Mouse (Mus musculus) thymus, postnatal 0 days (tissue): ENCODE measurements around the gene Cox7a2. TPM values are rescaled to one million over a fixed set of nuclear protein-coding genes. Genes with fewer than 3 reads are reported as not detected.

Source experiments
- DNase-seq: peaks from one replicate; pipeline ENCODE4 v3.0.0-alpha.2; 2015; ENCODE audit warnings: low spot score
- polyA plus RNA-seq: library from polyadenylated mRNA; unstranded; fragments of >200 nt; fragmentation: Nextera tagmentation; extraction: Ambion mirVana; gene quantifications from 2 replicates; pipeline ENCODE4 v1.2.1, GENCODE M21; 2015

Gene Cox7a2
- 879 and 918 TPM in 2 replicates for polyA plus RNA-seq

- DNase-seq, result peak; percentile 97
Observed at GRCm38 (mm10) chr9:79759385-79760005, at the start of gene Cox7a2. Gene Cox7a2, minus strand, starts transcription at chr9:79759878.

- DNase-seq, result no peak
Observed at GRCm38 (mm10) chr9:79809411-79809810, 49.7 kb upstream of the Cox7a2 start.

GRCm38 (mm10) chr9:79807178-79807577, 47.5 kb upstream of the Cox7a2 start:
- DNase-seq, result no peak

GRCm38 (mm10) chr9:79806317-79807075, 46.8 kb upstream of the Cox7a2 start:
- peak; percentile 54 for DNase-seq

GRCm38 (mm10) chr9:79805426-79805825, 45.7 kb upstream of the Cox7a2 start:
- no peak for DNase-seq

- DNase-seq, result no peak
Observed at GRCm38 (mm10) chr9:79796461-79797135, 36.9 kb upstream of the Cox7a2 start.

GRCm38 (mm10) chr9:79795076-79795475, 35.4 kb upstream of the Cox7a2 start:
- peak; percentile 50 for DNase-seq

GRCm38 (mm10) chr9:79792841-79793835, 33.5 kb upstream of the Cox7a2 start, which contains the start of gene Tmem30a:
Gene Tmem30a, minus strand, starts transcription at chr9:79793507.
- DNase-seq, result peak; percentile 95

GRCm38 (mm10) chr9:79785794-79786085, 26.1 kb upstream of the Cox7a2 start:
- DNase-seq, result no peak

- no peak for DNase-seq
Observed at GRCm38 (mm10) chr9:79784934-79785793, 25.5 kb upstream of the Cox7a2 start.

- DNase-seq, result no peak
Observed at GRCm38 (mm10) chr9:79784439-79784838, 24.8 kb upstream of the Cox7a2 start.

- peak; percentile 34 for DNase-seq
Observed at GRCm38 (mm10) chr9:79779354-79779753, 19.7 kb upstream of the Cox7a2 start.

- DNase-seq, result no peak
Observed at GRCm38 (mm10) chr9:79766991-79767545, 7.4 kb upstream of the Cox7a2 start.

- DNase-seq, result no peak
Observed at GRCm38 (mm10) chr9:79765329-79765728, 5.7 kb upstream of the Cox7a2 start.

GRCm38 (mm10) chr9:79762519-79762918, 2.8 kb upstream of the Cox7a2 start:
- DNase-seq, result no peak

GRCm38 (mm10) chr9:79760076-79760475, 398 bp upstream of the Cox7a2 start:
- DNase-seq, result peak; percentile 3

GRCm38 (mm10) chr9:79755311-79755710, 4.4 kb downstream of the Cox7a2 start:
- DNase-seq, result no peak

- DNase-seq, result no peak
Observed at GRCm38 (mm10) chr9:79751846-79752245, 7.8 kb downstream of the Cox7a2 start.

- no peak for DNase-seq
Observed at GRCm38 (mm10) chr9:79750709-79751108, 9.0 kb downstream of the Cox7a2 start.

- no peak for DNase-seq
Observed at GRCm38 (mm10) chr9:79745036-79745435, 14.6 kb downstream of the Cox7a2 start.
